Mouse (Mus musculus): ENCODE measurements at regions not wholly inside any gene's neighbourhood (a gene's known extent, or its start where the extent isn't known, plus 50 kb on each side); places are given as distances from the start of the nearest gene placed in this dataset.
"Not testable (repeated sequence)": the region's sequence is repeated elsewhere in the genome, so short reads cannot be mapped to it uniquely, and the experiment has no call there.

- H3K9ac ChIP-seq (replicated peaks; ENCODE audit: low read depth, low read length) = no peak overlapping the region
- H3K4me3 ChIP-seq (ENCODE audit: low read depth, low read length) = no peak overlapping the region
- H3K27ac ChIP-seq (ENCODE audit: low read length) = no peak overlapping the region
- no peaks in the 10 kb centered on the region for H3K4me1 ChIP-seq (ENCODE audit: control insufficient read depth, insufficient read depth, low read length)
- no peaks in the 10 kb centered on the region for H3K27me3 ChIP-seq (ENCODE audit: control insufficient read depth, insufficient read depth, low read length)
- no peaks in the 10 kb centered on the region for H3K36me3 ChIP-seq (ENCODE audit: control insufficient read depth, insufficient read depth, low read length)
- H3K4me2 ChIP-seq (replicated peaks; ENCODE audit: low read depth, low read length) = no peak overlapping the region
- ATAC-seq (ENCODE audit: insufficient number of reproducible peaks, insufficient read depth, low FRiP score, low read depth) = no peak
- WGBS = 94% methylated on average over 4 of the region's 4 CpGs
- no peaks in the 10 kb centered on the region for H3K9me3 ChIP-seq (ENCODE audit: control insufficient read depth, low read depth, low read length)
Measured at GRCm38 (mm10) chr16:54902911-54903310, 394.9 kb downstream of the Zpld1 start.

GRCm38 (mm10) chr16:54901461-54901860 is 396.3 kb downstream of the Zpld1 start:
- Histone ChIP-seq H3K27ac (ENCODE audit: low read length) (no peak overlapping the region), H3K4me1 (ENCODE audit: control insufficient read depth, insufficient read depth, low read length) (no peaks in the 10 kb centered on the region), H3K9ac (replicated peaks; ENCODE audit: low read depth, low read length) (no peak overlapping the region), H3K4me3 (ENCODE audit: low read depth, low read length) (no peak overlapping the region), H3K36me3 (ENCODE audit: control insufficient read depth, insufficient read depth, low read length) (no peaks in the 10 kb centered on the region), H3K4me2 (replicated peaks; ENCODE audit: low read depth, low read length) (no peak overlapping the region), H3K9me3 (ENCODE audit: control insufficient read depth, low read depth, low read length) (no peaks in the 10 kb centered on the region), H3K27me3 (ENCODE audit: control insufficient read depth, insufficient read depth, low read length) (no peaks in the 10 kb centered on the region)
- WGBS = 76% methylated on average over 1 of the region's 1 CpGs
- no peak for ATAC-seq (ENCODE audit: insufficient number of reproducible peaks, insufficient read depth, low FRiP score, low read depth)

GRCm38 (mm10) chr16:54894661-54895060 is 403.1 kb downstream of the Zpld1 start:
- Histone ChIP-seq H3K27me3 (ENCODE audit: control insufficient read depth, insufficient read depth, low read length) (no peaks in the 10 kb centered on the region), H3K4me1 (ENCODE audit: control insufficient read depth, insufficient read depth, low read length) (no peaks in the 10 kb centered on the region), H3K9me3 (ENCODE audit: control insufficient read depth, low read depth, low read length) (no peaks in the 10 kb centered on the region), H3K9ac (replicated peaks; ENCODE audit: low read depth, low read length) (no peak overlapping the region), H3K36me3 (ENCODE audit: control insufficient read depth, insufficient read depth, low read length) (no peaks in the 10 kb centered on the region), H3K4me3 (ENCODE audit: low read depth, low read length) (no peak overlapping the region), H3K27ac (ENCODE audit: low read length) (no peak overlapping the region), H3K4me2 (replicated peaks; ENCODE audit: low read depth, low read length) (no peak overlapping the region)
- ATAC-seq (ENCODE audit: insufficient number of reproducible peaks, insufficient read depth, low FRiP score, low read depth) = no peak
- WGBS = 90% methylated on average over 5 of the region's 5 CpGs

DNA sequence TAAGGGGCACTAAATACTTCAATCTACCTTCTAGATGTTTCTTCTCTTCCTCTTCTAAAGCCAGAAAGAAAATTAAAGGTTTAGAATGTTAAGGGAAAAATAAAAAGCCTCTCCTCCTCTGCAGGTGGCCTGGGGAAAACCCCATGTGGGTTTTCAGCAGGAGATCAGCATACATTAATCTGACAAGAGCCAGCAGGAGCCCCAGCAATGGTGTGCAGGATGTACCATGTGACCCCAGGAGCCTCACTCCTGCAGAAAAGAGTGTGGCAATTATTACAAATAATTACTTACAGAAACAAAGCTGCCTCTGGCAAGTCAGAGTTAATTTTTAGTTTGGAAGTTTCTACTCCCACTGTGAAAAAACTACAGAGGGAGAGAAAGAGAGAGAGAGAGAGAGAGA is 440.4 kb downstream of the Zpld1 start:
- no peak for ATAC-seq (ENCODE audit: insufficient number of reproducible peaks, insufficient read depth, low FRiP score, low read depth)
- no peaks in the 10 kb centered on the region for H3K9me3 ChIP-seq (ENCODE audit: control insufficient read depth, low read depth, low read length)
- no peak overlapping the region for H3K4me3 ChIP-seq (ENCODE audit: low read depth, low read length)
- no peaks in the 10 kb centered on the region for H3K27me3 ChIP-seq (ENCODE audit: control insufficient read depth, insufficient read depth, low read length)
- no peak overlapping the region for H3K9ac ChIP-seq (replicated peaks; ENCODE audit: low read depth, low read length)
- H3K36me3 ChIP-seq (ENCODE audit: control insufficient read depth, insufficient read depth, low read length) = no peaks in the 10 kb centered on the region
- no peak overlapping the region for H3K4me2 ChIP-seq (replicated peaks; ENCODE audit: low read depth, low read length)
- no peak overlapping the region for H3K27ac ChIP-seq (ENCODE audit: low read length)
- no peaks in the 10 kb centered on the region for H3K4me1 ChIP-seq (ENCODE audit: control insufficient read depth, insufficient read depth, low read length)

- not testable (repeated sequence) for H3K27ac ChIP-seq (ENCODE audit: low read length); H3K27me3 ChIP-seq (ENCODE audit: control insufficient read depth, insufficient read depth, low read length); H3K36me3 ChIP-seq (ENCODE audit: control insufficient read depth, insufficient read depth, low read length); H3K4me3 ChIP-seq (ENCODE audit: low read depth, low read length); H3K9ac ChIP-seq (replicated peaks; ENCODE audit: low read depth, low read length); H3K9me3 ChIP-seq (ENCODE audit: control insufficient read depth, low read depth, low read length); H3K4me1 ChIP-seq (ENCODE audit: control insufficient read depth, insufficient read depth, low read length); ATAC-seq (ENCODE audit: insufficient number of reproducible peaks, insufficient read depth, low FRiP score, low read depth); H3K4me2 ChIP-seq (replicated peaks; ENCODE audit: low read depth, low read length)
- WGBS = 97% methylated on average over 3 of the region's 4 CpGs
Measured at GRCm38 (mm10) chr16:54842996-54843395, 454.8 kb downstream of the Zpld1 start.
